Mouse (Mus musculus) cerebellum, postnatal 10 days (tissue): ENCODE data around the gene Cdh4.

Source experiments
- DNase-seq, 2 experiments: peaks; one replicate each; pipeline ENCODE4 v3.0.0; 2021; ENCODE audit warnings: mixed read lengths in 2 of 2

Cdh4 gene

DNA sequence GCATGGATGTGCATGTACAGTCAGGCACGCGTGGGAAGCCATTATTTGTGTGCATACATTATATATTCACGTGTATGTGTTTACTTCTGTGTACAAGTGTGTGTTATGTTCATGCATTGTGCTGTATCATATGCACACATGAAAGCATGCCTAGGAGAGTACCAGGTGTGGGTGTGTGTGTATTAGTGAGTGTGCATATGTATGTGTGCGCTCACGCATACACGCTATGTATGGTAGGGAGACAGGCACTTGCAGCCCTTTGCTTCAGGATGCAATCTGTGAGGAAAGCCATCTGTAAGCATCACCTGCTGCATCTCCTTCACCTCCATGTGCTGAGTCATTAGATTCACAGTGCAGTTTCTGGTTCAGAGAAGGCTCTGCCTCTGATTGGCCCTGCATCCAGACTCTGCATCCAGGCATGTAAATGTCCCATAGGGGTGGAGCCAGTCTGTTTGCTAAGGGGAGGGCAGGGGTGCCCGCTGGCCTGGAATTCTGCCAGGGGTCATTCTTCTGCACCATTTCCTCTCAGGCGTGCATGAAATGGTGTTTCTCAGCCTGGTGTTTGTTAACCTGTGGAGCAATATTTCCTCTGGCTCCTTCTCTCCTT lies 25.7 kb downstream of the Cdh4 start:
- DNase-seq: peak; percentile 57 to 59

DNA sequence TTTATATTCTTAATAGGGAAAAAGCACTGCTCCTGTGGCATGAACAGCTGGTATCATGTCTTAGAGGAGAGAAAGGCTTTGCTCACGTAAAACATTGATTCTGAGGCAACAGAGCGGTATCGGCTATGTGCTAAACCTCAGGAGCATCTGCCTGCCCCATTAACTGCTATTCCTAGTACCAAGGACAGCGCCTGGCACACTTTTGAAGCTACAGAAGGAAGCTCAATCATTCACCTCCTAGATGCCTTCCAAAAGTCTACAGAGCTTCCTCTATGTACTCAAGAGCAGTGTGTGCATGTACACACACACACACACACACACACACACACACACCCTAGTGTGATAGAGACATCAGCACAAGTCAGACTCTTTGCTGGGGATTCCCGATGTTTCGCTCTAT lies 34.4 kb downstream of the Cdh4 start:
- no peak for DNase-seq

DNA sequence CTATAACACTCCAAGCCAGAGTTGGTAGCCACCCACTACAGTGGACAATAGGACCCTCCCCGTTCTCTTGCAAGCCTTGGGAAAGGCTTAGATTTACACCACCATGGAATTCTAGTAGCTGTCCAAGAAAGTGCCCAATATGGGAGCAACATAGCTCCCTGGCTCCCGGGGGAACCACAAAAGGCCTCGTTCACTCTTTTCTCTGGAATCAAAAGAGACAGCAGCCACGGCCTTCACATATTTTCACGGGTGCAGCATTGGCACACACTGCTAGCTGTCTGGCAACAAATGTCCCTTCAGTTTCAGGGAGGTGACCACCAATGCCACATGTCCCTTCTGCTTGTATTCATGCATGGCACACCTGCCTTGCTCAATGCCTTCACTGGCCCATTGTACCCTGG lies 38.6 kb downstream of the Cdh4 start:
- peak; percentile 39 to 62 for DNase-seq

DNA sequence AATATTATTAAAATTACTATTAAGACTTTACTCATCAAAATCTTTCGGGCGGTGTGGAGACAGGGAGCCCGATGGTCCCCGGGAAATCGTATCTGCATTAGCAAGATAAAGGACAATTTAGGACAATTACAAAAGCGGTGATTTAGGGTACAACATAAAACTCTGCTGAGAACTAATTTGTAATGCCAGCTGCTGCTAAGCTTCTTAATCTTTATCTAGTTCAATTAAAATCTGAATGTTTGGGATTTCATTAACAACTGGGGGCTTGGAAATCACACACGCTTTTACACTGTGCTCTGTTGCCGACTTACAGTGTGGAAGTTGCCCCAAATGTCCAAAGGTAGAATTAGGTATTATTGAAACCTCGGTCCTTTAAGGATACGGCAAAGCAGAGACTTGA lies 39.1 kb downstream of the Cdh4 start:
- no peak for DNase-seq

DNA sequence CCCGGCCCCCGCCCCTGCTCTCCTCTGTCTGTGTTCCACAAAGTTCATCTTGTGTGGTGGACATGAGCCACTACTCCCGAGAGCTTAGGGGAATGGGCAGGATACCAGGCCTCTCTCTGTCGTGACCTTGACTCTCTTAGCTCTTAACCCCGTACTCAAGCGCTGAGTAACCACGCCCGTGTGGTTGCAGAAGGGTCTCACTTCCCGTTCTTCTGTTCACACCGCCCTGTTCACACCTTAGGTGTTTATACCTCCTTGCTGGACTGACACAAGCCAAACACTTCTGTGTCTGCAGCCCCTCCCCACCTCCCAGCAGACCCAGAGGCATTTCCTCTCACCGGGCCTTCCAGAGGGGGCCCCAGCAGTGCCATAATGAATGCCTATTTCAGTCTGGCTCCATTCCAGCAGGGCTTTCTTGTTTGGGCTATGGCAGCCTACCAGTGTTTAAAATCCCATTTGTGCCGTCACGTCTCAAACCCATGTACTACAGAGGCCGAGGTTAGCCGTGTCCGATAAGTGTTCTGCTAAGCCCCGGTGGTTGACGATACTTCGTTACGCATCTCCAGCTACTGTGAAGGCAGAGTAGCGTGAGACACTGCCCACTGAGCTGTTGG lies 46.4 kb downstream of the Cdh4 start:
- DNase-seq: peak in 1 of 2 experiments; percentile 32

DNA sequence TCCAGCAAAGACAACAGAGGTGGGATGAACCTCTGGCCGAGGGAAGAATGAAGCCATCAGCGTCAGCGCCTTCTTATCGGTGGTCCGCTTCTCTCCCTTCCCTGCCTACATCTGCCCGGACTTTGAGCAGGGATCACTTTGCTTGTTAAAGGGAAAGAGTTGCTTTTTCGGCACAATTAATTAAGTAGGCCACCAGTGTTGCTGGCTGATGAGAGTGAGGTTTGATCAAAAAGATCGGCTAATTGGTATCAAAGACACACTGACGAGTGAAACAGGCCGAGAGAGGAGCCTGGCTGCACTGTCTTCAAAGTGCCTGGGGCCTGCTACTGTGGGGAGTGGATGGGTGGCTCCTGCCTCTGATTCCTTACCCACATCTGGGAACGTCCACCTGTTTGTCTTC lies 49.7 kb downstream of the Cdh4 start:
- no peak for DNase-seq

DNA sequence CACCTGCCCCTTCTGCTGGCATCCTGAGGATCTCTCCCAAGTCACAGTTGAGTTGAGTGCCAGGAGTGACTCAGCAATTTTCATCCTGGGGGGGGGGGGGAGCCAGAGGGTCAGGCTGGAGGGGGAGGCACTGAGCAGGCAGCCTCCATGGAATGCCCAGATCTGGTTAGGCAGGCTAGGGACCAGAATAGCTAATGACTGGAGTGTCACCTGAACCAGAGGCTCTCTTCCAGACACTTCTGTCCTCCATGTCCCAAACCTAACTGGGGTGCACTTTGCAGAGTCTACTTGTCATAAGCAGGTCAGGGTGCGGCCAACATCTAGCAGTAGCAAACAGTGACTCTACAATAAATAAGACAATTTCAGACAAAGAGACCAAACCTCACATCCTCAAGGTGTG lies 52.0 kb downstream of the Cdh4 start:
- no peak for DNase-seq

DNA sequence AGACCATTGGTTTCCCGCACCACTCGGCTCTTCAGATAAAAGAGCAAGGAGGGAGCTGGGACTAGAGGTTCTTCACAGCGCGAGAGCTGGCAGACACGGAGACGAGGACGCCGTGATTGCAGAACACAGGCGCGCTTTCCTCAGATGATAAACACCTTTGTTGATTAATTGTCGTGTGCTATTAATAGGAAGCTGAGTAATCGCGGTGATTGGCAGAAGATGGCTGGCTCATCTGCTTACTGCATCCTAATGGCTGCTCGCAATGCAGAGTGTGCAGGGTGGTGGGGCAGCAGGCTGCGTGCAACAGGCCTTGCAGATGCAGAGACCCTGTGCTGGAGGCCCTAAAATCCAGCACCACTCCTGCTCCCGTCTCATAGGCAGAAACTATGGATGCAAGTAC lies 68.2 kb downstream of the Cdh4 start:
- no peak for DNase-seq

DNA sequence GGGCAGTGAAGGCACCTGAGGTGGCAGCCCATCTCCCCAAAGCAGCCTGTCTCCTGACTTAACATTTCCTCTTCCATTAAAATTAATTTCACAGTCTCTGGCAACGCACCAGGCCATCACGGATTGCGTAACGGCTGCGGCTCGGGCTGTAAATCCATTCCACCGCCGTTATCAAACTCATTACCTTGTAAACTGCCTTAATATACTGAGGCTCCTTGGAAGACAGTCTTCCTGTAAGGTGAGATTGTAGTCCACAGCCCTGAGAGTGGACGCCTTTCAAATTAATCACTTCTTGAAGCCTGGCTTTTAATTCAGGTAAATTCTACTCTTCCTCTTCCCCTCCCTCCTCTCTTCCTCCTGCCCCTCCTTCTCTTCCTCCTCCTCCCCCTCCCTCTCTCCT lies 74.3 kb downstream of the Cdh4 start:
- no peak for DNase-seq

DNA sequence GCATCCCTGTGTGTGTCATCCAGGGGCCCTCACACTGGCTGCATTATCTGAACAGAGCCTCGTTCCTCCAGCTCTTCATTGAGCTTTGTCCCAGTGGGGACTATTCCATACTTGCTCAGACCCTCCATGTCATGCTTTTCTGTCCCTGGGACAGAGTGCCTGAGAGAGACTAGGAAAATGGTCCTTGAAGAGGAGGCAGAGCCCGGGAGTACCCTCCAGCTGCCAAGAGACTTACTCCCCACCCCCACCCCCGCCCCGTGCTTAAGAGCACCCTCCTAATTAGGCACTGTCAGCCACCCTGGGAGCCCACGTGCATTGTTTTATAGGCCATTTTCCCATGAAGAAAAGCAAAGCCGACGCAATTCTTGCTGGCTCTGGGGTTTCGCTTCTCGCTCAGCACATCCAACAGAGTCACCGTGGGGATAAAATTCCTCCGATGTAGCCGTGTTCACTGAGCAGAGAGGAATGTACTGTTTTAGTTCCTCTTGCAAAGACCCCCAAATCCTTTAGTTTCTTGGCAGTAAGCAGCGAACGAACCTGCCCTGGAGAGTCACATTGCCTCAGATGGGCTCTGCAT lies 76.3 kb downstream of the Cdh4 start:
- DNase-seq: no peak

DNA sequence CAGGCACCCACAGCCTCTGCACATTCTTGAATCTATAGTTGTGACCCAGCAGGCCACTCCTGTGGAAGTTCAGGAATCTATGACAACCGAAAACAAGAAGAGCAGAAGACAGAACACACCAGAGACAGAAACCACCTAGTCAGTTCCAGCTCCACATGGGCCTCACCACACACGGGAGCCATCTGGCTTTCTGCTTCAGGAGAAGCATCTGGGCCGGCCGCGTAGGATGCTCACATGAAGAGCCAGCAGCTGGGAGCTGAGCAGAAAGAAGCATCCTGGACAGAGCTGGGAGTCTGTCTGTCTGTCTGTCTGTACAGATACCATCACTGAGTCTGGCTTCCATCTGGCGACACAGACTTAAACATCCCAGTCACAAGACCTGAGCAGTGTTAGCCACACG lies 76.9 kb downstream of the Cdh4 start:
- peak in 1 of 2 experiments; percentile 16 for DNase-seq

DNA sequence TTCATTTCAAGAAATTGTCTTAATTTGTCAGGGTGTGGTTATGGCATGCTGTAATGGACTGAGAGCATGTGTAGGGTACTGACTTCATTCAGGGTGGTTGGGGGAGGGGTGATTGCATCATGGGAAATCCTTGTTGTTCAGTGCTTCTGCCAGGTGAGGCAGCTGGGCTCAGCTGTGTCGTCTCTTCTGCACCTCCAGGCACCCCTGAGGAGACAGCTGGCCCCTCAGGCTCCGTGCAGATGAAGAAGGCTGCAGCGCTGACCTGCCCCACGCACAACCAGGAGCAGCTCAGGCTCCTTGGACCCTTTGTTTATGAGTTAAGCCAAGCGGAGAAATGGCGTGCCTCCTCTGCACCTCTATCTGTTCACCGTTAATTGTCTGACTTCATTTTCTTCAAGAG lies 77.7 kb downstream of the Cdh4 start:
- DNase-seq: peak in 1 of 2 experiments; percentile 20

DNA sequence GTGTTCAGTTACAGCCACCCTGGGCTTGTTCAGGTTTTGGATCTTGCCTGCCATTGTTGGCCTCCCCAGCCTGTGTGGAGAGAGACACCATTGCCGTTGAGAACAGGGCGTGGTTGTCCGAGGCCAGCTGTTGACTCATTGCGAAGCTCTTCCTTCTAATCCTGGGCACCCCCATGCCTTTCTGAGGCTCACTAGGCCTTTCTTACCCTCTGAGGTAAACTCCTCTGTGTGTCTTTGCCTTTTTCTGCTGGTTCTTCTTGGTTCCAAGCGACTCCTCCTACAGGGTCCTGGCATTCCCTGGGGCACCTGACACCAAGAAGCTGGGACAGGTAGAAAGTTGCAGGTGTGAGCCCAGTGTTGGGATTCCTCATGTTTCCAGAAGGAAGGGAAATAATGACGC lies 78.7 kb downstream of the Cdh4 start:
- DNase-seq: no peak

DNA sequence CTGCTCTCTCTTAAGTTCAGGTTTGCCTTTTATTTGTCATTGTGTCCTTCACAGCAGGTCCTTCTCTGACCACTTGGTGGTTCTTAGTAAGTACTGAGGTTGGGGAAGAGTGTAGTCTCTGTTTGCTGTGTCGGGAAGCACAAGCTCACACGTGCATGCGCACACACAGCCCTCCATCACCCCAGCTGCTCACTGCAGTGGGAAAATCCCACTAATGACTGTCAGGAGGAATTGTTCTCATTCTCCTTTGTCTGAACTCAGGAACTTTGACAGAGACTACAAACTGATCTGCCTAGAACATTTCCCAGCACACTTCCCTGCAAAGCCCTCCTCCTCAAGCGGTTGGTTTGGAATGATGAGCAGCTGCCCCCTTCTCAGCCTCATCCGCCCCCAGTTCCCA lies 79.2 kb downstream of the Cdh4 start:
- no peak for DNase-seq

DNA sequence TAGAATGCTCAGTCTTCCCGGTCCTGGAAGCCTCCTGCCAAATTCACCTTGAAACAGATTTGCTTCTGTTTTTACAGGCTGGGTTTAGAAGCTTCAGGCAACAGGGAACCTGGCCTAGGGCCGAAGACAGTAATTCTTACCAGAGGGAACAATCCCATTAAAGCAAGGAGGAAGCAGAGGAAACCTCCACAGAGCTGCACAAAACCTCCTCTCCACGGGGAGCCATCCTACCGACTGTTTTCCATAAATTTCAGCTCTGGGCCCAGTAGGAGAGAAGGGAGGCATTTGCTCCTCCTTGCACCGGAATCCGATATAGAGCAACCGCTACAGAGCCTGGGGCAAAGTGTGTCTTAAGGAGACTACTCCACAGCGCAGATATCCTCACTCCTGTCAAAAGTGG lies 79.9 kb downstream of the Cdh4 start:
- peak in 1 of 2 experiments; percentile 43 for DNase-seq

DNA sequence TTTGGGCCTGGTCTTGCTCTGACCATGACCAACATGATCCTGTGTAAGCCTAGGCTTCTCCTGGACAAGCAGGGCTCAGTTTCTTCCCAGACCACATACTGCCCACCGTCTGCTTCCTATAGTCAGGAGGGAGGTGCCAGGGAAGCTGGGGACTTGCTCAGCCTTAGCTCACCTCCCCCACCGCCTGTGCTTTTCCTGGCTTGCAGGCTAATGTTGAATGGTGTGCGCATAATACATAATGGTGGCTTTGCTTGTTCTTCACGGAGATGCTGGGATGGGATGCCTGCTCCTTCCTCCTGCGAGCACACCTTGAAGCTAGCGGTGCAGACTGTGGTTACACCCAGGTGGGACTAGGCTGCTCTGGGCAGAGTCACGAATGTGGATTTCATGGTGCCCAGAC lies 84.7 kb downstream of the Cdh4 start:
- DNase-seq: peak in 1 of 2 experiments; percentile 11

DNA sequence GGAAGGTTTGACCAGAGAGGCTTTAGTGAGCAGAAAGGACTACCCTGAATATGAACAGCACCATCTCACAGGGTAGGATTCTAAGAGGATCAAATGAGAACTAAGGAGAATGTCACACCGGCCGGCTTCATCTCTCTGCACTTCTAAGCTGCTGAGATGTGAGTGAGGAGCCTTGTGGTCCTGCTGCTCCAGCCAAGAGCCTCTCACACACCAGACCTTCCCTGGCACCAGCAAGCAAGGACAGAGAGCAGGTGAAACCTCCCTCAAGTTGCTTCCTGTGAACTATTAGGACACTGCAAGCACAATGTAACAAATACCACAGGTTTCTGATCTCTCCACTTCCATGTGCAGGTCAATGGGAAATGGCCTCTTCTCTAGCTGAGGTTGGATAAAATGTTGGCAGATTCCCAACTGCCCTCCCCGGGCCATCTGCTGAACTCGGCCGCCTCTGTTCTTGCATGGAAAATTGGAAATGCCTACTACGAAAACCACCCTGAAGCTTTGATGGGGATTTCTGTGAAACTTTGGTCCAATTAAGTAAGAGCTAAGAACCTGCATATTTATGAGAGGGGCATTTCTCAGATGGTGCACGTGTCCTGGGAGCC lies 88.3 kb downstream of the Cdh4 start:
- peak; percentile 85 to 86 for DNase-seq

DNA sequence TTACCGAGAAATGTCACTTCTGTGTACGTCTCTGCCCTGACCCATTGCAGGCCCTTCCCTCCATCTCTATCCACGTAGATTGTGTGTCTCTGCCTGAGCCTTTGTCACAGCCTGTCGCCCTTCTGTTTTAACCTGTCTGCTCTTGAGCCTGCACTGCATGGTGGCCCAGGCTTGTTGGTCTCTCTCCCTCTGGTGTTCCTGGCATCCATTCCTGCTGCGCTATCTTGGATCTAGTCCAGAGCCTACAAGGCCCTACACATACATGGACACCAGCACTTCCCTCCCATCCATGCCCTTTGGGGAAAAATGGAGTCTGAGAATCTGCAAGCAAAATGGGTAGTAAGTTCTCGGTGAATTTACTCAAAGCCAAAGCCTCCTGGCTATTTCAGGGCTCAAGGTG lies 91.0 kb downstream of the Cdh4 start:
- peak; percentile 50 to 61 for DNase-seq

DNA sequence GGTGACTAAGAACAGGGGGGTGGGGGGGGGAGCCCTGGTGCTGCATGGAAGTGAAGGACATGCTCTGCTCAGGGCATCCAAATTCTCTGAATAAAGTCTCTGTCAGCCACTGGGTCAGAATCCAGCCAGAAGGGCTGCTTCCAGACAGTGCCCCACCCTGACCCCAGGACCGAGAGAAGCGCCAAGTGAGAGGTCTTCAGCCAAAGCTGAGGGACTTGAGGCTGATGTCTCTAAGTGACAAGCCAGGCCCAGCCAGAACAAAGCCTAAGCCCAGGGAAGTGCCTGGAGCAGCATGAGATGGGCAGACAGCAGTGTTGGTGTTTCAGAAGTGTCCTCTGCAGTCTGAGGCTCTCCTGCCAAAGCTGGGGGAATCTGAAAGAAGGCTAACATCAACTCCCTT lies 91.7 kb downstream of the Cdh4 start:
- DNase-seq: peak; percentile 56 to 69

DNA sequence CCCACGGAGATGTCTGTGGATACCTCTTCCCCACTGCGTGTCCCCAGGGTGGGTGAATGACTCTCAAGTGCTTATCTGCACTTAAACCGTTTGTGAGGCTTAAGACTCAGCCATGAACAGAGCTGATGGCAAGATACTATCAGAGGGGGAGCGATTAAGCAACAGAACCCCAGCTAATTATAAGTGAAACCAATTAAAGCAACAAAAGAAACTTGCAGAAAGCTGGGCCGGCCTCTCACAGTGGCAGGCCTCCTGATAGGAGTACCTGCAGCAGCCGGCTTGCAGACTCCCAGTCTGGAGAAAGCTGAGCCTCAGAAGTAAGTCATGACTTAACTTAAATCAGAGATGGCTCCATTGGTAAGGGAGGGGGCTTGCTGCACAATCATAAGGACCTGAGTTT lies 93.0 kb downstream of the Cdh4 start:
- no peak for DNase-seq

DNA sequence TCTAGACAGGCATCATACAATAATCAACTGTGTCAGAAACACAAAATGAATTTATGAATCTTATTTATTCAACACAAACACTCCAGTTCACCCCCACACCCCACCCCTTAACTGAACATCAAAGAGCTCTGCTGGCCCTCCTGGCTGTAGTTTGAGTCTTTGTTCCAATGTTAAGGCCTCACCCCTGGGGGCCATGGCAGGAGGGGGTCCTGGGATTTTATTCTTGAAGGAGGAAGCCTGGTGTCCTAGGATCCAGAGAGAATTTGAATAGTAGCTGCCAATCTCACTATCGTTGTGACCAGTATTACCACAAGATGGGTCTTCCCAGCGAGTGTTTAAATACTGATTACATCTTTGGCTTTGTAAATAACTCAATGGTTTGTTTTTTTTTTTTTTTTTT lies 94.5 kb downstream of the Cdh4 start:
- peak; percentile 39 to 42 for DNase-seq

DNA sequence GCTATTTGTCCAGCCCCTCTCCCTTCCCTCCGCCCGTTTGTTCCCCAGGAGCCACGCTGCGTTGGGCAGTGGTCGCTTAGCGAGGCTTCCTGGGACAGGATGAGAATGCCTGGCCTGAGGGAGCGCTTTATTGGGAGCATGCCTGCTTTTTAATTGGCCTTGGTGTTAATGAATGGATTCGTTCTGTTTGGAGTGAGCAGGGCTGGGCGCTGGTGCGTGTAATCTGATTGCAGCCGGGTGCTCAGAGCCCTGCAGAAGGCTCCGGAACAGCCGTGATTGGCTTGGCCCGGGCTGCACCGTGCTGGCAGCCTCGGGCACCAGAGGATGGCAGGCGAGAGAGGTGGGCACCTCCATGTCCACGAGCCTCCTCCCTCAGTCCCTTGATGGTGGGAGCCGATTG lies 95.2 kb downstream of the Cdh4 start:
- peak; percentile 93 to 97 for DNase-seq

DNA sequence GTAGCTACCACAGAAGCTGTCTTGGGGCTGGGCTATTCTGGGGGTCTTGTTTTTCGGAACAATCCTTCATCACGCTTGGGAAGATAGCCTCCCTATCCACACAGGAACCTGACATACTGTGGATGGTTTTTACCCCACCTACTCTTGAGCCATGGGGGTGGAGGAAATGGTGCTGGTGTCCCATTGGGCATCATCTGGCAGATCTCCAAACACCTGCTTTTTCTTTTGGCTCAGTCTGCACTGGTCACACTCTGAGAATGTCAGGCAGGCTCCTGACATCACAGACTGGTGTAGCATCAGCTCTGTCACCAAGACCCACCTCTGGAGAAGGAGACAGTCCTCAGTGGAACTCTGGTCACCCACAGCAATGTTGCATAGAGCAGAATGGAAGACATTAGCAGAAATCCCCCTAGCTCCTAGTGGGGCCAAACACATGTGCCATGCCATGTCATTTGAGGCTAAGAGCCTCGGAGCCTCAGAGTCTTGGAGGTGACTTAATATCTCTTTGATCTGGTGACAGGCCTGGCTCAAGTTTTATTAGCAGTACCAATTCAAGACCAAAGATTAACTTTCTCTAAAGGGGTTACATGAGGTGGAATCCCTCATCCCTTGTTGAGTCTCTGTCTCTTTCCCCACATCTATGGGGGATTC lies 95.7 kb downstream of the Cdh4 start:
- DNase-seq: peak; percentile 63 to 70

DNA sequence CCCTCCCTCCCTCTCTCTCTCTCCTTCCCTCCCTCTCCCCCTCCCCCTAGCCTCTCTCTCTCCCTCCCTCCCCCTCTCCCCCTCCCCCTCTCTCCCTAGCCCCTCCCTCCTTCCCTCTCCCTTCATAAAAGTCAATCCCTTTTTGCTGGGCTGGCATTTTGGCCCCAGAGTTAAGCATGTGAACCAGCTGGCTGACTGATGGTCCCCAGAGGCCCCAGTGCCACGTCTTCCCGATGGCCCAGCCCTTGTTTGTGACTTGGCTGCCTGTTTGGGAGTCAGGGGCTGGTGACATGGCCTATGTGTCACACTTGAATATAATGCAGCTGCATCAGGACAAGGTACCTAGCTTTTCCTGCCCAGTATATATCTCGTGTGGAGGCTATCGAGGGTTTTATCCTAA lies 96.3 kb downstream of the Cdh4 start:
- DNase-seq: peak; percentile 60 to 73
